Mouse (Mus musculus) liver, embryonic 14.5 days (tissue): ENCODE data around the gene Qrich2.

Source experiments
- CTCF ChIP-seq: IDR thresholded peaks from 2 replicates; pipeline ENCODE4 v1.5.1; 2016; ENCODE audit warnings: antibody characterized with exemption, low read depth, control low read depth
- EP300 ChIP-seq: IDR thresholded peaks from 2 replicates; pipeline ENCODE4 v1.6.1; 2016; ENCODE audit warnings: antibody characterized with exemption, low read depth

- TF ChIP-seq CTCF (no peak), EP300 (peak; percentile 93)
These were observed 40.3 kb upstream of the Qrich2 start for GRCm38 (mm10) chr11:116506151-116506875.
